Mouse (Mus musculus) testis, adult 2 months (tissue): ENCODE measurements at regions not wholly inside any gene's neighbourhood (a gene's known extent, or its start where the extent isn't known, plus 50 kb on each side); places are given as distances from the start of the nearest gene placed in this dataset.

ENCODE experiments used
- CTCF ChIP-seq: fragments of 200-500 bp; IDR thresholded peaks from 2 replicates; pipeline ENCODE4 v1.5.1; 2012; ENCODE audit warnings: low read depth, mild to moderate bottlenecking, inconsistent platforms, low read length, moderate library complexity; ENCODE audit not compliant: control insufficient read depth, insufficient read depth, insufficient replicate concordance
- POLR2A ChIP-seq: fragments of 200-500 bp; IDR thresholded peaks from 2 replicates; pipeline ENCODE4 v1.6.1; 2012; ENCODE audit warnings: low read depth, mild to moderate bottlenecking, inconsistent platforms, low read length, moderate library complexity; ENCODE audit not compliant: control insufficient read depth

DNA sequence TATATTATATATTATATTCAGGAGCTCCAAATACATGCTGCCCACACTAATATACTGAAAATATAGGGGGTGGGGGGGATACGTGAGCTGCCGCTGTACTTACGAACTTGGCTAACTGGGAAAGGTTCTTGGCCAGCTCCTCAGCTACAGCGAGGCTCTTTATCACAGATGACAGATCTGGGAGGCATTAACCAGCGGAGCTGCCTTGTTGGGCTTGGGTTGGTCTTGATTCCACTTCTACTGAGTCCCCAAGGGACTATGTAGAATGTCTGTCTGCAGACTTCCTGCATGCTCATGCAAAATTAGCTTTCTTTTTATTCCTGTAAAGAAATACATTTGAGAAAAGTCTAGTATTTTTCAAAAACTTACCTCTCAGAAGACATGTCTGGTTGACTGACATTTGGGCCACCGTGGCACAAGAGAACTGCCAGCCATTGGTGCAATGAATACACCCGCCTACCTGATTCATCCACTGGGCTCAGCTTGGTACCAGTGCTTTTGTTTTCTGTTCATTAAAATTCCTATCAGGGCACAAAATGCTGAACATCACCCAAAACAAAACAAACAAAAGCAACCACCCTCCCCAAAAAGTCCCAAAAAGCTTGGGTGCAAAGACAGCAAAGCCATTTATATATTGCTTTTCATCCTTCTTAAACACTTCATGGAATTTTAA, 253.2 kb downstream of the Spry2 start:
- no peak for TF ChIP-seq CTCF
- no peak for TF ChIP-seq POLR2A
